Mouse (Mus musculus) cerebellum, adult 11-12 months (tissue): Measurements from ENCODE around the gene Oit3.
"Not testable (repeated sequence)": the region's sequence is repeated elsewhere in the genome, so short reads cannot be mapped to it uniquely, and the experiment has no call there.

Source experiments
- DNase-seq: peaks from one replicate; pipeline ENCODE4 v3.0.0; 2022

Gene Oit3

DNA sequence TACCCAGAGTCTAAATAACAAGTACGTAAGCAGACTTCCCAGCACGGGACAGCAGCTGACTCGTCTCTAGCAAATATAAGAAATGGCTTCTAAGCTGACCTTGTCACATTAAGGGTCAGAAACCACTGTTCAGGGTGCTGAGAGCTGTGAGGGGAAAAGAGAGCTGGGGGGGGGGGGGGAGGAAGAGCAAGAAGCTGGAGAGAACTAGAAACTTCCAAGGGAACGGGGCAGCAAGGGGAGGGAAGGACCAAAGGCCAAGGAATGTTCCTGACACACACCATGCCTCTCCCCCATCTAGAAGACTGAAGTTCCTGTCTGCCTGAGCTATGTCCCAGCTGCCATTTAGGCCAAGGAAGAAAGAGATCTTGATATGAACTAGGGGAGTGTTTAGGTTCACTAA, 15.2 kb downstream of the Oit3 start:
- DNase-seq: no peak

DNA sequence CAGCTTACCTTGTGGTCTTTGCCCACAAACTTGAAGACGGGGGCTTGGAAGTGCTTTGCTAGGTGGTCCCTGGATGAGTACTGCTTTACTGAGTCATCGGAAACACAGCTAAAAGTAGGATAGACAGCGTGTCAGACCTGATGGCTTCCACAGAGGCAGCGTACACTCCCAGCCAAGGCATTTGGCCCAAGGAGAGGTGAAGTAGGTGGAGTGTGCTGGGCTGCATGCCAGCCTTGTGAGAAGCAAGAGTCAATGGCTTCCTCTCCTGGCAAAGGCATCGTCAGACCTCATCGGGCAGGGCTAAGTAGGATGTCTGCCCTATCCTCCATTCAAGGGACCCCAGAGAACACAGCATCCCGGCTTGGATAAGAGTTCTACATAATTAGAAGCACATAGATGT, 16.2 kb downstream of the Oit3 start:
- DNase-seq: peak; percentile 41

DNA sequence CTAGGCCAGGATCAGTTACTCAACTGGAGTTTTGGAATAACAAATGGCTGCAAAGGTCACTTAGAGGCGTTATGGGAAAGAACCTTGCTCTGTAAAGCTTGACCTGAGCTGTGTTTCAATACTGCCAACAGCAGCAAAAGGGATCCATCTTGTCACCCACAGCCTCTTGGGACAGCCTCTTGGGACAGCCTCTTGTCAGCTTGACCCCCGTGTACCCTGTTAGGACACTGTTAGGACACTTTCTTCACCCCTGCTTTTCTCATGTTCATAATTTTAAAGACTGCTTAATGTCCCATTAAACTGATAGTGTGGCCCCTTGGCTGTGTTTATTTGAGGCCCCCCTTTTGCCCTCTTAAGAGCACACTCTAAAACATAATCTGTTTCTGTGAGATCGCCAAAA, 17.1 kb downstream of the Oit3 start:
- DNase-seq: no peak

DNA sequence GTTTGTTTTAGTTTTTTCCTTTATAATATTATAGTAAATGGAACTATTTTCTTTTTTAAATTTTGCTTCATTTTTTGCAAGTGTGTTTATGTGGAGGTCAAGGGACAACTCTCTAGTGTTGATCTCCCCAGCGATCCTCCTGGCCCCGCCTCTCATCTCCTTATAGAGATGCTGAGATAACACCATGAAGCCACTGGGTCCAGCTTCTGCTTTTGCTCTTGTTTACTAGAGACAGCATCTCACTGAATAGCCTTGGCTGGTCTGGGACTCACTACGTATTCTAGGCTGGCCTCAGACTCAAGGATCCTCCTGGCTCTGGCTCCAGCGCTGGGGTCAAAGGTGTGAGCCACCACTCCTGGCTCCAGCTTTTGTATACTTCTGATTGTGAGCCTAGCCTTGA, 22.1 kb downstream of the Oit3 start:
- no peak for DNase-seq

DNA sequence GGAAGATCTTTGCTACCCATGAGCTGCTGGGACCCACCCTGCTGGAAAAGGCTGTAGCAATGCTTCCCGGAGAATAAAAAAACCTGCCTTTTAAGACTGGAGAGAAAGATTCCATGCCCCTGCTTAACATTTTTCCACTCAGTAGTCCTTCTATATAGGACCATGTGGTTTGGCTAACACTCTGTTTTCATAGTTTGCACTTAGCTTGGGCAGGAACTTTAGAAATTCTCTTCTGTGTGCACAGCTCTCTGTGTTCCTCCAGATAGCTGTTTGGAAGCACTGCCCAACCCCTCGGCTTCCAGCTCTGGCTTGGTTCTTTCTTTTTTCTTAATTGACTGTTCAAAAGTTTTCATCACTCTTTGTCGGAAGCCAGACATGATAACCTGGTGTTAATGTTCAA, 25.0 kb downstream of the Oit3 start:
- no peak for DNase-seq

DNA sequence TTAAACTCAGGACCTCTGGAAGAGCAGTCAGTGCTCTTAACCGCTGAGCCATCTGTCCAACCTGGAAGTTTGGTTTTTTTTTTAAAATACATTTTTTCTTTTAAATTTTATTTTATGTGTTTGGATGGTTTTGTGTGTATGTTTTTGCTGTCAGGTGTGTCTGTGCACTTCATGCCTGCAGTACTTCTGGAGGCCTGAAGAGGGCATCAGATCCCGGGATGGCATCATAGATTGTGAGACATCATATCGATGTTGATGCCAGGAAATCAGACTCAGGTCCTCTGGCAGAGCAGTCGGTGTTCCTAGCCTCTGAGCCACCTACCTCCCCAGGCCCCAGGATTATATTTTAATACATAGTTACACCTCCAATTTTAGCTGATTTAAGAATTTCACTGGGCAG, 27.9 kb downstream of the Oit3 start:
- no peak for DNase-seq

DNA sequence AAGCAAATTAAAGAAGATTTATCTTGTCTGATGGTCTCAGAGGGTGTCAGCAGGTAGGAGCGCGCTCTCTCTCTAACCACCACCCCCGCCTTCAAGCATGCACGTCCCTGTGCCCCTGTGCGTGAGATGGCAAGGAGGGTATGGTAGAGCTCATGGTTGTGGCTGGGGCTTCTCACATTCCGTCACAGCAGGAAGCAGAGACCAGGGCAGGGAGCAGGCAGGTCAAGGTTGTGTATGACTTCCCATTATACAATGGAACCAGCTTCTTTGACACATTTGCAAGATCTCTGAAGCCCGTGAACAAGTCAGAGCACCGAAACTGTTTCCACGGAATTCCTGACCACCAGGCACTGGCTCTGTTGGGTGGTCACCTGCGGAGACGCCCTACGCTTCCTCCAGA, 31.3 kb downstream of the Oit3 start:
- DNase-seq: no peak

DNA sequence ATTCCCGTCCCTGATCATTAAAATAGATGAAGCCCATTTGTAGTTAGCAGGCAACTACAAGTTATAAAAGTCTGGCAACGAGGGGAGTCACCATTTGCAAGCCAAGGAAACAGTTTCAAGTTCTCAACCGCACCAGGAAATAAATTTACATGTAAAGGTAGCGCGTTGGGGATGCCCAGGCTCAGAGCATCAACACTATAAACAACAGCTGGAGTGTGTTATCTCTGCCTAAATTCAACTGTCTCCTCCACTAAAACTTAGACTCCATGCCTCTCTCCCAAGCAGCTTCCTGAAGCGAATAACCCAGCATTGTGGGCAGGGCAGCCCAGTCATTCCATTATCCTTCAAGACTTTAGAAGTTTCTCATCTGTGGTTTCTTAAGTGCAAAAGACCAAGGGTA, 33.1 kb downstream of the Oit3 start:
- DNase-seq: no peak

DNA sequence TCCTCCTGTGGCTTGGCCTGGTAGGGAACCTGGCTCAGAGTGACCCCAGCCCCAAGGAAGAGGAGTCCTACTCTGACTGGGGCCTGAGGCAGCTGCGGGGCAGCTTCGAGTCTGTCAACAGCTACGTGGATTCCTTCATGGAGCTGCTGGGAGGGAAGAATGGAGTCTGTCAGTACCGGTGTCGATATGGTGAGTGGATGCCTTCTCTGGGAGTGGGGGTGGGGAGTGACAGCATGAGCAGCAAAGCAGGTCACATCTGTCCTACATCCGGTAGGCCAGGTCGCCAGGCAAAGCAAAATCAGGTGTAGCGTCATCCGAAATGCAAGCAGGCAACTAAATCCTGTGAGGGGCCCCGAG, 37.8 kb downstream of the Oit3 start:
- no peak for DNase-seq

DNA sequence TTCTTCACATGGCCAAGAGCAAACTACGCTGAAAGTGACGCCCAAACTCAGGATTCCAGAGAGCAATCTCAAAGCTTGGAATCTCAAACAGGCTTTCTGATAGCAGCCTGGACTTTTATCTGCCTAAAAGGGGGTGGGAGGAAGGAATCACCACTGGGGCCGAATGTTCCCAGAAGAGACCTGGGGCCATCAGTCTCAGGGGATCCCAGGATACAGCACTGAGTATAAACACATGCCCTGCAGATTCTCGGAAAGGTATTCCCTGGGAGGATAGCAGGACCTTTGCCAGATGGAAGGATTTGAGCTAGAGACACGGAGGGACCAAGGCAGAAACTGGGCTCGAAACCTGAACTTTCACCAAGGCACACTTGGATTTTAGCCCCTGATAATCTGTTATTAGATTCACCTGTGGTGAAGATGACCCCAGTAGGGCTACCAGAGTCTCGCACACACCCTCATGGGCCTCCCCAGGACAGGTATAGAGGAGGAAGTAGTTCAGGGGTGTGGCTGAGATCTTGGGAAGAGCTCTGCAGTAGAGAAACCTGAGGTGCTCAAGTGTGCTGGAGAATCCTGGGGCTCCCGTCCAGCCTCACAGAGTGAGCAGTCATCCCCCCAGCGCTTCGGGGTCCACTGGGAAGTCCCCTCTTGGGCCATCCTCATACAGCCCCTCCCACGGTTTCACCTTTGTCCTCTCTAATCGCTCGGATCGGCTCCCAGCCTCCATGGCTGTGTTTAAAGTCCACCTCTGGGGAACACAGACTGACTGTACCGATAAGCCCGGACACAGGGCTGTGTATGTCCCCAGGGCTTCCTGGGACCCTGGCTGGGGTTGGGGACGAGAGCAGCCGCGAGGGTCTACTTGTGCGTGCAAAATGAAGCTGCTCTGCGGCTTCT, 38.4 kb downstream of the Oit3 start, which contains the start of gene Pla2g12b:
Gene Pla2g12b, plus strand, starts transcription at position 762 of the 894 bp plus-strand sequence.
- no peak for DNase-seq

DNA sequence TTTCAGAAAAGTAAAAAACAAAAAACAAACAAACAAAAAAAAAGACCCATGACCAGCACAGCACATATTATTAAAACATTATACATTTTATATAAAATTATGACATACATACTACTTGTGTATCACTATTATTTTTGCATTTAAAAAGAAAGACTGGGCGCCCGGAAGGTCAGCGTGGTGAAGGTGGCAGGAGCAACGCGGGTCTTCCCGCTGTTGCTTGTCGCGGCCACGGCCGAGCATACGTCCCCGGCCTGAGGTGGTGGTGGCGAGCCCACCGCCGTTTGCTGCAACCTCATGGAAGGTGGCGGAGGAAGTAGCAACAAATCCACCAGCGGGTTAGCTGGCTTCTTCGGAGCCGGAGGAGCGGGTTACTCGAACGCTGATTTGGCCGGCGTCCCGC, 46.1 kb downstream of the Oit3 start, which contains the start of gene Gm10273:
Gene Gm10273, plus strand, starts transcription at position 172 of the 400 bp plus-strand sequence.
- DNase-seq: not testable (repeated sequence)

DNA sequence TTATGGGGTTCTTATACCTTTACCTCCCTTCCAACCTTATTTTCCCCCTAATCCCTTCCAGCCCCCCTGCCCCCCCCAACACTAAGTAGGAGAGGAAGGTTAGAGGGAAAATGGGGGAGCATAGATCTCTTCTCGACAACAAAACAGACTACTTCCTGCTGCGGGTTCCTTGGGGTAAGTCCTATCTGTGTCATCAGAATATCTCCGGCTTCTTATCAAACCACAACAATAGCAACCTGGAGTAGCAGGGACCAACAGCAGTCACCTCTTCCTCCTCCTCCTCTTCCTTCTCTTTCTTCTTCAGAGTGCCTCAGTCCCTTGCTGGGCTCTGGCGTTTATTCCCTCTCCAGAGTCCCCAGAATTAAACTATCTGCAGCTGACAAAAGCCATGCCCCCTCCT, 49.7 kb downstream of the Oit3 start:
- no peak for DNase-seq

DNA sequence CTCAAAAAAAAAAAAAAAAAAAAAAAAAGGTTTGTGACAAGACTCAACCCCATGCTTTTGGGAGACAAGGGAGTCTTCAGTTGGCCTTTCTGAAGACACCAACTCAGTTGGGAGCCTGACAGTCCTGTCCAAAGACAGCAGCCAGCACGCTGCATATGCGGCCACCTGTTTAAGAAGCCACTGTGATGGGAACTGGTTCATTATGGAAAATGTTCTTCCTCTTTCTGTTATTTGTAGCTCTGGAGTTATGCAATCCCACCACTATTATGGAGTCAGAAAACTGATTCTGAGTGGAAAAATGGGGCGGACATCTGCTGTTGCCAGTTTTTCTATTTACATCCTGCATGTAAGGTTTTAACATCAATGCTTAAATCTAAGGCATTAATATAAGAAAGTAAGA, 51.9 kb downstream of the Oit3 start:
- DNase-seq: no peak

DNA sequence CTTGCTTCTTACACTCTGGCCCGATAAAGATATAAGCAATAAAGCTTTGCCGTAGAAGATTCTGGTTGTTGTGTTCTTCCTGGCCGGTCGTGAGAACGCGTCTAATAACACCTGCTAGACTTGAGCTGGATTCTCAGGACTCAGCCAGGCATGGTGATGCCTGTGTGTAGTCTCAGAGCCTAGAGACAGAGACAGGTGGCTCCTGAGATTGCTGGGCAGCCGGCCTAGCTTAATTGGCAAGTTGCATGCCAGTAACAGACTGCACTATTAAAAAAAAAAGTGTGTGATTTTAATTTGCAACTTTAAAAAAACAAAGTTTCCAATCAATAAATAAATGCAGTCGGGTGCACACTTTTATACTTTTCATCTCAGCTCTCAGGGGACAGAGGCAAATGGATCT, 54.6 kb downstream of the Oit3 start:
- DNase-seq: peak; percentile 76

DNA sequence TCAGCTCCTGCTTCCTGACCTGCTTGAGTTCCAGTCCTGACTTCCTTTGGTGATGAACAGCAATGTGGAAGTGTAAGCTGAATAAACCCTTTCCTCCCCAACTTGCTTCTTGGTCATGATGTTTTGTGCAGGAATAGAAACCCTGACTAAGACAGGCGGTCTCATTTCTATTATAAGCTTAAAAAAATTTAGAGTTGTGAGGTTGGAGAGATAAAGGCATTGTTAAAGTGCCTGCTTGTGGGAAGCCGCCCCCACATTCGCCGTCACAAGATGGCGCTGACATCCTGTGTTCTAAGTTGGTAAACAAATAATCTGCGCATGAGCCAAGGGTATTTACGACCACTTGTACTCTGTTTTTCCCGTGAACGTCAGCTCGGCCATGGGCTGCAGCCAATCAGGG, 60.0 kb downstream of the Oit3 start:
- DNase-seq: not testable (repeated sequence)

DNA sequence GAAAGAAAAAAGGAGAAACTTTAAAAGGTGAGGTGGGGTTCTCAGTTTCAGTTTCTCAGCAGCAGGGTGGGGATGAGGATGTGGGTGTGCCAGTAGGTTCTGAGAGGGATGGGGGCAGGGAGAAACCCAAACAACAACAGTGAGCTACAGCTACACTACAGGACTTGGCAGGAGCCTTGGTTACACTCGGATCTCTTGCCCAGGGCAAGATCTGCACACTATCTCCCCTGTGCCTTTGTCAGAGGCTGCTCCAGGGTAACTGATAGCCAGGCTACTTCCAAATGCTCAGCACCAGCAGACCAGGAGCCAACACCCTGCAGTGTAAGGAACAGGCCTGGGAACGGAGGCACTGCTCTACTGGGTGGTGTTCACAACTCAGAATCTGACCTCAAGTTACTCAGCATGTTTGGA, 61.2 kb downstream of the Oit3 start:
- DNase-seq: no peak

DNA sequence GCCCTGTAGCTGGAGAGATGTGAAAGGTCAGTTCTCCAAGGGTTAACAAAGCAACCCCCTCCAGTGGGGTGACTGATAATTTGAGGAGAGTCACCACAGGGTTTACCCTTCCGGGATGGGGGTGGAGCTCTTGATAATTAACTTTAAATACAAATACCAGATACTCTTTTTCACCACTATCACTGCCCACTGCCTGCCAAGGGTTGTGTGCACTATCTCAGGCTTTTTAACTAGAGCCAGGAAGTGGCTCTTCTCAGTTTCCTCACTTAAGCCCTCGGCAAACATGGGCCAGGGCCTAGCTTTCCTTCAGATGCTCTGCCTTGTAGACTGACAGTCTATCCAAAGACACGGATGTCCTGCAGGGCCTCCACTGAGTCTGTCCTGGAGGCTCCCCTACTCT, 61.7 kb downstream of the Oit3 start:
- DNase-seq: no peak

DNA sequence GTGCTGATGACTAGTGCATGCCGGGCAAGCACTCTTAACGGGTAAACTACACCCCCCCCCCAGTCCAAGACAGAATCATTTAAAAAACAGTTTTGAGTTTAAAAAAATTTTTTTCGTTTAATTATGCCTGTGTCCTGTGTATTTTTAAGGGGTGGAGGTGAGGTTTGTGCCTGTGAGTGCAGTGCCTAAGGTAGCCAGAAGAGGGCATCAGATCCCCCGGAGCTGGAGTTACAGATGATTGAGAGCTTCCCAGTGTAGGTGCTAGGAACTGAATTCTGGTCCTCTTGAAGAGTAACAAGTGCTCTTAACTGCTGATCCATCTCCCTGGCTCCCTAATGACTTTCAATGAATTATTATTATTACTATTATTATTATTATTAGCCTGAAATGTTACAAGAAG, 62.9 kb downstream of the Oit3 start:
- no peak for DNase-seq

DNA sequence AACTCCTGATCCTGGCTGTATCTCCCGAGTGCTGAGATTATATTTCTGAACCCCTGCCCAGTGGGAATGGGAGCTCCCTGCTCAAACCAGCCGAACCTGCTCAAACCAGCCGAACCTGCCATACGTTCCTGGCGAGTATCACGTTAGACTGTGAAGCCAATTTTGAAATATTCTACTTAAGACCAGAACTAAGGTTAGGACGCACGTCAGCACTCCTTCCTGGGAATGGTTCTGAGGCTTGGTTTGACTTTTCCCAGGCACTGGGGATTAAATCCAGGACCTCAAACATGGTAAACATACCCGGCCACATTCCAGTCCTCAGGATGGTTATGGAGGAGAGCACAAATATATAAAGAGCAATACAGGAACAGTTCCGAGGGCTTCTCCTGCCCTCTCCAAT, 63.7 kb downstream of the Oit3 start:
- DNase-seq: no peak
